Mouse (Mus musculus): ENCODE results near the gene Msn. TPM values are rescaled to one million over a fixed set of nuclear protein-coding genes. Genes with fewer than 3 reads are reported as not detected.

Msn gene
- 10 to 100 TPM; 16.0 to 22.6 (median 18.5) TPM for total RNA-seq (2022)

DNA sequence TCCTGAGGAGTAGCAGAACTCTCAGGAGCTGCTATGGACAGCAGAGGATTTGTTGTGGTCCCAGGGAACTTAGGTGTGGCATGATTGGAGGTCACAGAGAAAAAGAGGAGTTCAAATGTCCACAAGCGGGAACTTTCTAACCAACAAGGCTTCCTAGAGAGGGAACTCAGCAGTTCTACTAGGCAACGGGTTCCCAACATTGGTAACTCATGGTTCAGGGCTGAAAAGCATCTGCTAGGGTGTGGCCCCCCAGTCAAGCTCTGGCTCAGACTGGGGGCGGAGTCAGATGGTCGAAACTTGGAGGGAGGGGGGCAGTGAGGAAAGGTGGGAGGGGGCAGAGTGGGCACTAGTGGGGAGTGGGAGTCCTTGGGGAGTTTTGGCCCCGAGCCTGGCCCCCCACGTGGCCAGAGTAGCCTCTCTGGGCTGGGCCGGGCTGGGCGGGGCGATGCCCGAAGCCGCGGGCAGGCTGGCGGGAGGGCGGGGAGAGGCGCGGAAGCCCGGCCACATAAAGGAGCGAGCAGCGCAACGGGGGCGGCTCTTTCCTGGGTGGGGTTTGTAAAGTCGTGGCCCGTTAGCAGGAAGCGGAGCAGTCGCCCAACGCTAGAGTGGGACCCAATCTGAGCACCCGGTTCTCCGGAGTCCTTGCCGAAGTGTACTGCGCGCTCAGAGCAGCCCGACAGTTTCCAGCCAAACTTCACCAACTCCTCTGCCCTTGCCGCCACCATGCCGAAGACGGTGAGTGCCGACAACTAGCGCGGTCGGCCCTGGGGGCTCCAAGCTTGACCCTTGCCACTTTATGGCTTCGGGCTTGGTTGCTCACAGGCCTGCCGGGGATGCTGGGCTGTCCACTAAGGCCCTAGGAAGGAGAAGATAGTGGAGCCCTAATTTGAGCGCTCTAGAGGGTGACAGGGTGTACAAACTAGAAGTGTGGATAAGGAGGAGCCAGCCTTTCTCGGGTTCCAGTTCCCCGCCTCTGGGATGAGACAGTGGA lies at the start of gene Msn:
Gene Msn, plus strand, starts transcription at position 534 of the 991 bp plus-strand sequence.
- peak; percentile 34 to 53 for DNase-seq (ENCODE audit: low spot score in 2 of 2)

- peak; percentile 37 to 47 for DNase-seq (ENCODE audit: low spot score in 2 of 2)
Observed at GRCm38 (mm10) chrX:96052798-96053197, 43.0 kb upstream of the Msn start.

- DNase-seq (ENCODE audit: low spot score in 2 of 2): peak; percentile 6 to 13
Observed at GRCm38 (mm10) chrX:96077747-96078146, 18.1 kb upstream of the Msn start.

DNA sequence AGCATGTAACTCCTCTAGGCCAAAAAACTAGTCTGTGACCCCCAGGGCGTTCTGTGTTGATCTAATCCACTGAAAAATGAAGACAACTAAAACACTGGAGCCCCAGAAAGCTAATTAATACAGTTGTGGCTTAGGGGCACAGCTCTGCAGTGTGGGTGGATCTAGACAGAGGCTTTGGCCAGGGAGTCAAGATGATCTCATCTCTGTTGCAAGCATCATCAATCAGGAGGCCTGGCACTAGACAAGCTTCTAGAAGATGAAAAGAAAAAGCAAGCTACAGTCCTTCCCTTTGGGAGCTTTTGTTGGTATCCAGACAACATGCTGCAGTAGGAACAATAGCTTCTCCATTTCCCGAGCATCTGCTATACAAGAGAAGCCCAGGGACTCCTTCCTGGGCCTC lies 9.6 kb upstream of the Msn start:
- no peak for DNase-seq (ENCODE audit: low spot score in 2 of 2)

DNA sequence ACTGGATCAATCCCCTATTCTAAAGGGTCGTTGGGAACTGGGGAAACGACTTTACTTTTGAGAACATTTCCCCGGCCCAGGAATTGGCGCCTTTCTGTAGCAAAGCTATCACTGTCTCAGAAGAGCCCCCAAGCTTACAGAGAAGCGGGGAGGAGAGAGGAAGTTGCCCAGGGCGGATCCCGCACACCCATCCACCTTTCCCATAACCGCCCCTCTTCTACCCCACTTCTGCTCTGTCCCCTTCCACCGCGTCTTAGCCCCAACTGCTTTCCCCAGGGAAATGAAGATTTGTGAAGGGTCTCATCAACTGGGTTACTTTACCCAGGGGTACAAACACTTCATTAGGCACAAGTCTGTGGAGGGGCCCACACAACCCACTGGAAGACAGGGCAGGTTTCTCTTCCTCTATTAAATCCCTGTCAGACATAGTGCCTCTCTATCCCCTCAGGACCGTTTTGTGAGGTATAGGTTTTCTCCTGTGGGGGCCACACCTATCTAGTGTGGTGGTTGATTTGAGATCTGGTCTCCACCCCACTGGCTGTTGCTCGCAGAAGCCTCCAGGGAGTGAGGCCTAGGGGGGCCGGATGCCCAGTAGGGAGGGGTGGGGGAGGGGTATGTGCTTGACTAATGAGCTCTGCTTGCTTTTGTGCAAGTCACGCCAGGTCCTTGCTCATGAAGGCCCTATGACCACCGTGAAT lies 820 bp downstream of the Msn start:
- DNase-seq (ENCODE audit: low spot score in 2 of 2): no peak

- DNase-seq (ENCODE audit: low spot score in 2 of 2): no peak
Observed at GRCm38 (mm10) chrX:96097491-96097970, 1.7 kb downstream of the Msn start.

- DNase-seq (ENCODE audit: low spot score in 2 of 2): no peak
Observed at GRCm38 (mm10) chrX:96099003-96099402, 3.2 kb downstream of the Msn start.

- DNase-seq (ENCODE audit: low spot score in 2 of 2): peak; percentile 22 to 53
Observed at GRCm38 (mm10) chrX:96107427-96108291, 11.8 kb downstream of the Msn start.

- DNase-seq (ENCODE audit: low spot score in 2 of 2): no peak
Observed at GRCm38 (mm10) chrX:96113106-96113634, 17.3 kb downstream of the Msn start.

- no peak for DNase-seq (ENCODE audit: low spot score in 2 of 2)
Observed at GRCm38 (mm10) chrX:96115501-96115900, 19.7 kb downstream of the Msn start.

DNA sequence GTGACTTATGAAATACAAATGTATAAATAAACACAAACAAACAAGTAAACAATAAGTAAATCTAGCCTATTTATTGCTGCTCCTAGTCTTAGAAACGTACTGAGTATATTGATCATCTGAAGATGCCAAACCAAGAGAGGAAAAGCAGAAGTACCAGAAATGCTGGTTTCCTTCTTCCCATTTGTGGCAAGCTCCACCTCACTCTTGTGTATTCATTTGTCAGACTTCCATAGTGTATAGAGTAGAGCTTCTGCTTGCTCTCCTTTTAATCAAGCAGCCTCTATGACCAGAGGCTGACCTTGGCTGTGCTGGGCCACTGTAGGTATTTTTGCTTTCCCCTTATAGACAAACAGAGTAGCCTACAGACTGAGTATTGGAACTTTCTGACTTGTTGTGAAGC lies 21.5 kb downstream of the Msn start:
- no peak for DNase-seq (ENCODE audit: low spot score in 2 of 2)

GRCm38 (mm10) chrX:96119997-96120396 lies 24.2 kb downstream of the Msn start:
- DNase-seq (ENCODE audit: low spot score in 2 of 2): no peak

DNA sequence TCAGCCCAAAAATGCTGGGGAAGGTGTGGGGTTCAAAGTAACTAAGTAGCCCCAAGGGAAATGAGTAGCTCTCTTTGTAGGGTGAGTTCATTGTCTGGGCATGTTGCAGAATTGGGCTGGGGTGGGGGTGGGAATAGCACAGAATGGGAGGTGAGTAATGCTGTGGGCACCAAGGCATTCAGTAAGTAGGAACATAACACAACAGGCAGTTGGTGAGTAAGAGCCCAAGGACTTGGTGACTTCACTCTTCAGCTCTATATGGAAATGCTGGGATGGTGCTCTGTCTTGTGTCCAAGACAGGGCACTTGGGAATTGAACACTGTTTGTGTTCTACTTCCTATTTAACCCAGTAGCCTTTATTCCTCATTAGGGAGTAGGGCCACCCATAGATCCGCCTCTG lies 26.1 kb downstream of the Msn start:
- DNase-seq (ENCODE audit: low spot score in 2 of 2): no peak

- DNase-seq (ENCODE audit: low spot score in 2 of 2): no peak
Observed at GRCm38 (mm10) chrX:96126803-96127202, 31.0 kb downstream of the Msn start.

- DNase-seq (ENCODE audit: low spot score in 2 of 2): peak in 1 of 2 experiments; percentile 12
Observed at GRCm38 (mm10) chrX:96130139-96130538, 34.3 kb downstream of the Msn start.

DNA sequence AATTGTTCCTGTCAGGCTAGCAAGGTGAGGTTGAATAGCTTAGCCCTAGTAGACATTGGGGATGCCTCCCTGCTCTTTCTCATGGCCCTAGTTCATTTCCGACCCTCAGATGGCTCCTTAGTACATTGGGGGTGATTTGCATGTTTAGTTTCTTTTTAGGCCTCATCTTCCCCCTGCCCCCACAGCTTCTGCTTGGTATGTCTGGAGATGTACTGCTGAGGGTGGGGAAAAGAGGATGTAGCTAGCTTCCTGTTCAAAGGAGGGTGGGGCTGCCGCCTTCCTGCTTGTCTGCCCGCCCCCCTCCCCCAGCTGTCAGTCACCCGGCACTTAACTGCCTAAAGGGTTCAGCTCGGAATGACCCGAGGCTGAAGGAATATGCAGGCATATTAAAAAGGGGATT lies 34.8 kb downstream of the Msn start:
- DNase-seq (ENCODE audit: low spot score in 2 of 2): no peak

GRCm38 (mm10) chrX:96133260-96133659 lies 37.4 kb downstream of the Msn start:
- DNase-seq (ENCODE audit: low spot score in 2 of 2): peak; percentile 14 to 40

DNA sequence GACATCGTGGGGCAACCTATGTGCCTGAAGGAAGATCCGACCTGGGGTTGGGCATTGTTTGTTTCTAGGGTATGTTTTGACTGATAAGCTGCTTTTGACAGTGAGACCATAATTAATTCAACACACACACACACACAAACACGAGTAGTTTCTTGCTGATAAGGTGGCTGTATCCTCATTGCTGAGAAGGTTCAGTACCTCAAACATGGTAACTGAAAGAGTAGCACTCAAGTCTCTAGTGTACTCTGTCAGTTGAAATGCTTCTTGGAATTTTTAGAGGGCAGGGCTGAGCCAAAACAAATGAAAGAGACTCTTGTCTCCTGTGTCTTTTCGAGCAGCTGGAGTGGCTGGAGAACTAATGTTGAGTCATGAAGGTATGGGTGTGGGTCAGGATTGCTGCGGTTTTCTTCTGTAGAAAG lies 38.4 kb downstream of the Msn start:
- DNase-seq (ENCODE audit: low spot score in 2 of 2): no peak

GRCm38 (mm10) chrX:96134840-96135580 lies 39.2 kb downstream of the Msn start:
- DNase-seq (ENCODE audit: low spot score in 2 of 2): no peak

DNA sequence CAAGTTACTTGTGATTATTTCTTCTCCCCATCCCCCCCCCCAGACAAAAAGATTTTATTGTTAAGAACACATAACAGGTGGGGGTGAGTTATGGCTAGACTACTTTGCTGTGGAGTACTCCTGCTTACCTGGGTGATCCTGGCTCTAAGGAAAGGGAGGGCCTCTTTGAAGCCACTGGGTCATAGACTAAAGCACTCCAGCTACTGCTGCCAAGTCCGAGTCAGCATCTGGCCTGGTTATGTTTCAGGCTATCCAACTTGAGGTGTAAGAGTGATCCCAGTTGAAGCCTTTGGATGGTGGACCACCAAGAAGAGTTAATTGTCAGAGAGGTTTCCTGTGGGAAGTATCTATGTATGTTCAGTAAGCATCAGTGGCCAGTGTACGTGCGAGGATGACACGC lies 39.7 kb downstream of the Msn start:
- DNase-seq (ENCODE audit: low spot score in 2 of 2): no peak

All from gastrocnemius, adult 8-10 months (tissue).